Mouse (Mus musculus) left cerebral cortex, adult 11 months (tissue): ENCODE results near the gene Usp17le.
"Not testable (repeated sequence)": the region's sequence is repeated elsewhere in the genome, so short reads cannot be mapped to it uniquely, and the experiment has no call there.

ENCODE experiments used
- DNase-seq: peaks from one replicate; pipeline ENCODE4 v3.0.0; 2022; ENCODE audit warnings: low spot score

The Usp17le gene

GRCm38 (mm10) chr7:104777370-104777769, at the start of gene Usp17le:
Gene Usp17le, minus strand, starts transcription at chr7:104777470.
- not testable (repeated sequence) for DNase-seq

GRCm38 (mm10) chr7:104810335-104810734, 33.1 kb upstream of the Usp17le start:
- not testable (repeated sequence) for DNase-seq

GRCm38 (mm10) chr7:104790796-104791195, 13.5 kb upstream of the Usp17le start:
- no peak for DNase-seq
